Mouse (Mus musculus) liver, postnatal 0 days (tissue): Measurements from ENCODE around the gene Rasa4. TPM values are rescaled to one million over a fixed set of nuclear protein-coding genes. Genes with fewer than 3 reads are reported as not detected.
A peak's percentile ranks its signal among the peaks of the same experiment; 100 is the strongest.
"Not testable (repeated sequence)": the region's sequence is repeated elsewhere in the genome, so short reads cannot be mapped to it uniquely, and the experiment has no call there.

ENCODE experiments used
- ATAC-seq: fragments of 200-750 bp; cut with Nextera tagmentation; 2 replicates; pipeline ENCODE4 v1.8.0; 2017; ENCODE audit warnings: mild to moderate bottlenecking, moderate library complexity
- DNase-seq: peaks from one replicate; pipeline ENCODE4 v3.0.0-alpha.2; 2016
- H3K27ac ChIP-seq: fragments of 300-500 bp; sonication (generic); 2 replicates; pipeline ENCODE4 v1.5.1; 2014; ENCODE audit warnings: antibody characterized with exemption, moderate library complexity, mild to moderate bottlenecking, low read depth
- H3K27me3 ChIP-seq: fragments of 300-500 bp; sonication (generic); 2 replicates; pipeline ENCODE4 v1.6.1; 2014; ENCODE audit warnings: low read length, control low read depth, mixed read lengths; ENCODE audit not compliant: insufficient read depth
- H3K36me3 ChIP-seq: fragments of 300-500 bp; sonication (generic); replicated peaks from 2 replicates; pipeline ENCODE4 v1.6.1; 2014; ENCODE audit warnings: mild to moderate bottlenecking, control low read depth, low read length, moderate library complexity, mixed read lengths; ENCODE audit not compliant: insufficient read depth
- H3K4me1 ChIP-seq: fragments of 300-500 bp; sonication (generic); 2 replicates; pipeline ENCODE4 v1.6.1; 2014; ENCODE audit warnings: antibody characterized with exemption, mild to moderate bottlenecking, control low read depth; ENCODE audit not compliant: insufficient read depth
- H3K4me2 ChIP-seq: fragments of 300-500 bp; sonication (generic); 2 replicates; pipeline ENCODE4 v1.6.1; 2014; ENCODE audit warnings: low read depth, mild to moderate bottlenecking, low read length, moderate library complexity, mixed read lengths
- H3K4me3 ChIP-seq: fragments of 300-500 bp; sonication (generic); 2 replicates; pipeline ENCODE4 v1.5.1; 2014; ENCODE audit warnings: low read depth, low read length
- H3K9ac ChIP-seq: fragments of 300-500 bp; sonication (generic); replicated peaks from 2 replicates; pipeline ENCODE4 v1.6.1; 2014; ENCODE audit warnings: mild to moderate bottlenecking, moderate library complexity
- H3K9me3 ChIP-seq: fragments of 300-500 bp; sonication (generic); 2 replicates; pipeline ENCODE4 v1.6.1; 2016; ENCODE audit warnings: mild to moderate bottlenecking, control low read depth, low read length, mixed read lengths
- CTCF ChIP-seq: sonication (generic); IDR thresholded peaks from 2 replicates; pipeline ENCODE4 v1.5.1; 2016; ENCODE audit warnings: antibody characterized with exemption, low read depth
- EP300 ChIP-seq: IDR thresholded peaks from 2 replicates; pipeline ENCODE4 v1.6.1; 2016; ENCODE audit warnings: antibody characterized with exemption, low read depth, mild to moderate bottlenecking
- WGBS: fragments of 180-500 bp; shearing (Covaris S2); extraction: QIAGEN DNeasy Blood & Tissue Kit; methylation state at CpG from one replicate; pipeline ENCODE4 v1.1.7; 2014; ENCODE audit not compliant: insufficient replicate concordance; 5-methylcytosine and 5-hydroxymethylcytosine counted together
- microRNA-seq: library from miRNA; unstranded; fragments of <30 nt; microRNA quantifications from one replicate; pipeline ENCODE4, GENCODE M21; 2016
- polyA plus RNA-seq: library from polyadenylated mRNA; unstranded; fragments of >200 nt; fragmentation: Nextera tagmentation; extraction: Ambion mirVana; gene quantifications from 2 replicates; pipeline ENCODE4 v1.2.1, GENCODE M21; 2015

Rasa4 gene
- polyA plus RNA-seq, 1 experiment from 2014 or later, result 2.1 TPM

DNA sequence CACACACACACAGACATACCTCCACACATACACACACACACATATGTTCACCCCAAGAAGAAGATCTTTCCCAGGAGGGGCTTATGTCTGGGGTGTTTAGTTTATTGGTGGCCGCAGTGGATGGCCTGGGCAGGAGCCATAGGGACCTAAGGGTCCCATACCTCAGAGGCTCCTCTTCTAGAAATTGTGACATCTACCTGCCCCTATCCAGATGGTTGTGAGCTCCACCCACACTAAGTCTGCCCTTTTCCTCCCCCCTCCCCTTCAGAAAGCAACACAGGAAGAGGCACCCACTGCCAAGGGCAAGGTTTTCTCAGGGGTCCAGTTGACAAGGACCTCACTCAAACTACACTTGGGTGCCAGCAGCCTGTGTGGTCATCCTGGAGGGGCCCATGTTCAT is 63.2 kb downstream of the Rasa4 start:
- H3K4me2 ChIP-seq, result no peak overlapping the region
- no peak overlapping the region for H3K27ac ChIP-seq
- H3K9ac ChIP-seq, result no peak overlapping the region
- TF ChIP-seq EP300, result no peak
- TF ChIP-seq CTCF, result no peak
- H3K27me3 ChIP-seq, result no peaks in the 10 kb centered on the region
- no peaks in the 10 kb centered on the region; the same call in 1 of the 2 replicates for H3K9me3 ChIP-seq
- ATAC-seq (no peak), DNase-seq (no peak)
- H3K4me3 ChIP-seq, result no peak overlapping the region
- WGBS, result 63% methylated on average over 1 of the region's 1 CpGs
- no peaks in the 10 kb centered on the region for H3K36me3 ChIP-seq
- H3K4me1 ChIP-seq, result peaks cover 5% of the 10 kb centered on the region

GRCm38 (mm10) chr5:136147704-136148103 is 64.0 kb downstream of the Rasa4 start:
- TF ChIP-seq CTCF, result no peak
- TF ChIP-seq EP300, result no peak
- Histone ChIP-seq H3K27ac (no peak overlapping the region), H3K36me3 (no peaks in the 10 kb centered on the region), H3K9me3 (no peaks in the 10 kb centered on the region; the same call in 1 of the 2 replicates), H3K4me2 (no peak overlapping the region), H3K27me3 (no peaks in the 10 kb centered on the region), H3K4me3 (no peak overlapping the region), H3K4me1 (peaks cover 5% of the 10 kb centered on the region), H3K9ac (no peak overlapping the region)
- ATAC-seq (no peak), DNase-seq (no peak)
- 50% methylated on average over 8 of the region's 8 CpGs for WGBS

GRCm38 (mm10) chr5:136149134-136149576 is 65.4 kb downstream of the Rasa4 start:
- H3K27ac ChIP-seq, result peak overlapping the region; percentile 59; the same call in 1 of the 2 replicates
- H3K4me1 ChIP-seq, H3K9me3 ChIP-seq, H3K4me2 ChIP-seq, DNase-seq, H3K36me3 ChIP-seq, H3K9ac ChIP-seq, H3K27me3 ChIP-seq, H3K4me3 ChIP-seq: not testable (repeated sequence)
- peak; percentile 87 for ATAC-seq
- WGBS, result 26% methylated on average over 5 of the region's 5 CpGs

- 71% methylated on average over 8 of the region's 8 CpGs for WGBS
- H3K36me3 ChIP-seq, result no peaks in the 10 kb centered on the region
- no peaks in the 10 kb centered on the region for H3K9me3 ChIP-seq
- H3K9ac ChIP-seq, result no peak overlapping the region
- no peak for ATAC-seq
- TF ChIP-seq EP300 (no peak), CTCF (no peak)
- no peaks in the 10 kb centered on the region for H3K27me3 ChIP-seq
- DNase-seq, result no peak
- no peak overlapping the region for H3K4me3 ChIP-seq
- no peak overlapping the region for H3K27ac ChIP-seq
- H3K4me2 ChIP-seq, result no peak overlapping the region
- H3K4me1 ChIP-seq, result peaks cover 5% of the 10 kb centered on the region
These were observed 68.6 kb downstream of the Rasa4 start for GRCm38 (mm10) chr5:136152365-136152764.

DNA sequence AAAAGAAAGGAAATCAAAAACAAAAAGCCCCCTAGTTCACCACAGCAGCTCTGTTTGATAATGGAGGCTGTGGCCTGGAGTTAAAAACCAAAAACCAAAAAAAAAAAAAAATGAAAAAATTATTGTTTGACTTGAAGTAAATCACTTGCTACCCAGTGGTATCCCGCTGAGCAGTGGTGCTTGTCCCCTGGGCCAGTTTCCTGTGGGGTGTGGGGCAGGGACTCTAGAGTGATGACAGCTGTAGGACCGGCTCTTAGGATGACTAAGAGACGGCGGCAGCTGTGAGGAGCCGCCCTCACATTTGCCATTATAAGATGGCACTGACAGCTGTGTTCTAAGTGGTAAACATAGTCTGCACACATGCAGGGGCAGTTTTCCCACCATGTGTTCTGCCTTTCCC is 71.7 kb downstream of the Rasa4 start:
- TF ChIP-seq CTCF (no peak), EP300 (no peak)
- H3K4me1 ChIP-seq, result no peaks in the 10 kb centered on the region
- ATAC-seq (no peak), DNase-seq (no peak)
- no peaks in the 10 kb centered on the region for H3K9me3 ChIP-seq
- no peaks in the 10 kb centered on the region for H3K27me3 ChIP-seq
- H3K27ac ChIP-seq, result no peak overlapping the region
- H3K36me3 ChIP-seq, result 0 out of 2 replicates have a peak, but pooled peaks cover 2% of the 10 kb centered on the region
- no peak overlapping the region for H3K4me3 ChIP-seq
- H3K9ac ChIP-seq, result no peak overlapping the region
- 89% methylated on average over 5 of the region's 5 CpGs for WGBS
- H3K4me2 ChIP-seq, result no peak overlapping the region

- not testable (repeated sequence) for ATAC-seq, H3K36me3 ChIP-seq, H3K27me3 ChIP-seq, H3K9me3 ChIP-seq, H3K4me2 ChIP-seq, H3K4me3 ChIP-seq, H3K4me1 ChIP-seq, DNase-seq, H3K27ac ChIP-seq, H3K9ac ChIP-seq
- 84% methylated on average over 11 of the region's 12 CpGs for WGBS
These were observed 76.4 kb downstream of the Rasa4 start for GRCm38 (mm10) chr5:136160084-136160483.

Small RNA genes lying within 50 kb of the gene (microRNA-seq; reads per million reads assigned to microRNA genes)
- gene Mir7035, result not detected

Other genes starting within 250 kb of the Rasa4 start
- gene Hspb1, start 196.0 kb upstream of the Rasa4 start, polyA plus RNA-seq, result 4.5 and 9.1 TPM in 2 replicates
- 56.7 and 66.8 TPM in 2 replicates for gene Ywhag, start 149.3 kb upstream of the Rasa4 start, polyA plus RNA-seq
- 1.7 and 1.9 TPM in 2 replicates for gene Ssc4d, start 109.4 kb upstream of the Rasa4 start, polyA plus RNA-seq
- not detected in 2 replicates for gene Zp3, start 103.8 kb upstream of the Rasa4 start, polyA plus RNA-seq
- gene Dtx2, start 89.1 kb upstream of the Rasa4 start, polyA plus RNA-seq, result 4.8 and 4.9 TPM in 2 replicates
- gene Upk3b, start 45.4 kb upstream of the Rasa4 start, polyA plus RNA-seq, result 4.0 and 4.7 TPM in 2 replicates
- not detected in 2 replicates for gene Upk3bl, start 29.4 kb upstream of the Rasa4 start, polyA plus RNA-seq
- gene Polr2j, start 32.7 kb downstream of the Rasa4 start, polyA plus RNA-seq, result 99.8 and 112 TPM in 2 replicates
- 13.7 and 16.5 TPM in 2 replicates for gene Lrwd1, start 52.2 kb downstream of the Rasa4 start, polyA plus RNA-seq
- gene Alkbh4, start 52.2 kb downstream of the Rasa4 start, polyA plus RNA-seq, result 8.8 and 9.2 TPM in 2 replicates
- gene Orai2, start 86.8 kb downstream of the Rasa4 start, polyA plus RNA-seq, result 4.4 and 4.5 TPM in 2 replicates
- 19.6 and 19.9 TPM in 2 replicates for gene Prkrip1, start 115.0 kb downstream of the Rasa4 start, polyA plus RNA-seq
- 1.3 and 1.7 TPM in 2 replicates for gene Sh2b2, start 162.6 kb downstream of the Rasa4 start, polyA plus RNA-seq